Mouse (Mus musculus) intestine, embryonic 14.5 days (tissue): ENCODE results near the gene Spesp1. TPM values are rescaled to one million over a fixed set of nuclear protein-coding genes. Genes with fewer than 3 reads are reported as not detected.

Experiments
- ATAC-seq: fragments of 200-750 bp; cut with Nextera tagmentation; replicated peaks from 2 replicates; pipeline ENCODE4 v1.8.0; 2017; ENCODE audit warnings: low read depth, moderate number of reproducible peaks, moderate TSS enrichment, moderate library complexity; ENCODE audit not compliant: low FRiP score, low TSS enrichment
- DNase-seq: peaks from one replicate; pipeline ENCODE4 v3.0.0-alpha.2; 2018; ENCODE audit warnings: low spot score
- H3K27ac ChIP-seq: fragments of 300-500 bp; sonication (generic); 2 replicates; pipeline ENCODE4 v1.5.1; 2014; ENCODE audit warnings: low read depth, mild to moderate bottlenecking, control low read depth
- H3K27me3 ChIP-seq: fragments of 300-500 bp; sonication (generic); replicated peaks from 2 replicates; pipeline ENCODE4 v1.6.1; 2014; ENCODE audit warnings: low read length, control low read depth; ENCODE audit not compliant: control insufficient read depth, insufficient read depth
- H3K36me3 ChIP-seq: fragments of 300-500 bp; sonication (generic); 2 replicates; pipeline ENCODE4 v1.6.1; 2014; ENCODE audit warnings: low read length, control low read depth; ENCODE audit not compliant: control insufficient read depth, insufficient read depth
- H3K4me1 ChIP-seq: fragments of 300-500 bp; sonication (generic); replicated peaks from 2 replicates; pipeline ENCODE4 v1.6.1; 2014; ENCODE audit warnings: low read length, control low read depth, mixed read lengths; ENCODE audit not compliant: control insufficient read depth, insufficient read depth
- H3K4me2 ChIP-seq: fragments of 300-500 bp; sonication (generic); 2 replicates; pipeline ENCODE4 v1.6.1; 2014; ENCODE audit warnings: low read length
- H3K4me3 ChIP-seq: fragments of 300-500 bp; sonication (generic); 2 replicates; pipeline ENCODE4 v1.5.1; 2014; ENCODE audit warnings: low read depth, low read length, control low read depth, mixed read lengths
- H3K9ac ChIP-seq: fragments of 300-500 bp; sonication (generic); 2 replicates; pipeline ENCODE4 v1.6.1; 2014; ENCODE audit warnings: mild to moderate bottlenecking, low read length
- H3K9me3 ChIP-seq: fragments of 300-500 bp; sonication (generic); 2 replicates; pipeline ENCODE4 v1.6.1; 2016; ENCODE audit warnings: low read length, control low read depth; ENCODE audit not compliant: control insufficient read depth
- WGBS: fragments of 180-500 bp; shearing (Covaris S2); extraction: QIAGEN DNeasy Blood & Tissue Kit; methylation state at CpG from one replicate; pipeline ENCODE4 v1.1.7; 2014; 5-methylcytosine and 5-hydroxymethylcytosine counted together
- microRNA-seq: library from miRNA; unstranded; fragments of <30 nt; microRNA quantifications from one replicate; pipeline ENCODE4, GENCODE M21; 2016
- polyA plus RNA-seq: library from polyadenylated mRNA; unstranded; fragments of >200 nt; fragmentation: Nextera tagmentation; extraction: Ambion mirVana; gene quantifications from 2 replicates; pipeline ENCODE4 v1.2.1, GENCODE M21; 2014

Gene Spesp1
- polyA plus RNA-seq, 1 experiment from 2014 or later = not detected

GRCm38 (mm10) chr9:62237381-62237980, 44.5 kb downstream of the Spesp1 start:
- ATAC-seq = no peak
- no peak overlapping the region for H3K27ac ChIP-seq
- no peaks in the 10 kb centered on the region for H3K9me3 ChIP-seq
- no peak for DNase-seq
- 48% methylated on average over 9 of the region's 9 CpGs for WGBS
- H3K4me2 ChIP-seq = no peak overlapping the region
- H3K9ac ChIP-seq = no peak overlapping the region
- H3K27me3 ChIP-seq = no peaks in the 10 kb centered on the region
- no peaks in the 10 kb centered on the region for H3K36me3 ChIP-seq
- no peak overlapping the region for H3K4me3 ChIP-seq
- peaks cover 3% of the 10 kb centered on the region for H3K4me1 ChIP-seq

GRCm38 (mm10) chr9:62235501-62235900, 46.5 kb downstream of the Spesp1 start:
- 85% methylated on average over 2 of the region's 2 CpGs for WGBS
- Histone ChIP-seq H3K9ac (no peak overlapping the region), H3K36me3 (no peaks in the 10 kb centered on the region), H3K27ac (no peak overlapping the region), H3K4me2 (no peak overlapping the region), H3K27me3 (no peaks in the 10 kb centered on the region), H3K4me3 (no peak overlapping the region), H3K9me3 (no peaks in the 10 kb centered on the region), H3K4me1 (peaks cover 8% of the 10 kb centered on the region)
- DNase-seq = no peak
- no peak for ATAC-seq

GRCm38 (mm10) chr9:62232649-62233048, 49.4 kb downstream of the Spesp1 start:
- Histone ChIP-seq H3K4me2 (no peak overlapping the region), H3K27ac (no peak overlapping the region), H3K4me1 (peaks cover 8% of the 10 kb centered on the region), H3K27me3 (no peaks in the 10 kb centered on the region), H3K4me3 (no peak overlapping the region), H3K9ac (no peak overlapping the region), H3K36me3 (no peaks in the 10 kb centered on the region), H3K9me3 (no peaks in the 10 kb centered on the region)
- DNase-seq (no peak), ATAC-seq (no peak)
- WGBS = 25% methylated on average over 1 of the region's 1 CpGs

- Histone ChIP-seq H3K4me3 (no peak overlapping the region), H3K9ac (no peak overlapping the region), H3K4me1 (peaks cover 8% of the 10 kb centered on the region), H3K27me3 (no peaks in the 10 kb centered on the region), H3K36me3 (no peaks in the 10 kb centered on the region), H3K4me2 (no peak overlapping the region), H3K27ac (no peak overlapping the region), H3K9me3 (no peaks in the 10 kb centered on the region)
- ATAC-seq (no peak), DNase-seq (no peak)
- 63% methylated on average over 3 of the region's 3 CpGs for WGBS
Observed at GRCm38 (mm10) chr9:62231046-62231445, 51.0 kb downstream of the Spesp1 start.

- H3K9me3 ChIP-seq = no peaks in the 10 kb centered on the region
- H3K4me3 ChIP-seq = no peak overlapping the region
- H3K36me3 ChIP-seq = no peaks in the 10 kb centered on the region
- no peak overlapping the region for H3K4me2 ChIP-seq
- ATAC-seq (no peak), DNase-seq (no peak)
- H3K9ac ChIP-seq = no peak overlapping the region
- 88% methylated on average over 2 of the region's 2 CpGs for WGBS
- no peaks in the 10 kb centered on the region for H3K27me3 ChIP-seq
- peaks cover 8% of the 10 kb centered on the region for H3K4me1 ChIP-seq
- H3K27ac ChIP-seq = no peak overlapping the region
Observed at GRCm38 (mm10) chr9:62229985-62230384, 52.0 kb downstream of the Spesp1 start.

- Histone ChIP-seq H3K4me3 (no peak overlapping the region), H3K4me2 (0 out of 2 replicates have a peak overlapping the region, but pooled peaks have one; percentile 2), H3K9me3 (no peaks in the 10 kb centered on the region), H3K27me3 (no peaks in the 10 kb centered on the region), H3K9ac (no peak overlapping the region), H3K36me3 (no peaks in the 10 kb centered on the region), H3K4me1 (peaks cover 4% of the 10 kb centered on the region; the same call in 1 of the 2 replicates), H3K27ac (peak overlapping the region; percentile 78)
- DNase-seq = peak; percentile 67
- ATAC-seq = peak; percentile 62
- 14% methylated on average over 10 of the region's 10 CpGs for WGBS
Observed at GRCm38 (mm10) chr9:62222481-62222880, 59.5 kb downstream of the Spesp1 start.

GRCm38 (mm10) chr9:62222029-62222428, 60.0 kb downstream of the Spesp1 start:
- ATAC-seq (peak; percentile 72; the same call in 1 of the 2 replicates), DNase-seq (no peak)
- no peak overlapping the region for H3K4me3 ChIP-seq
- H3K4me2 ChIP-seq = 0 out of 2 replicates have a peak overlapping the region, but pooled peaks have one; percentile 2
- peaks cover 4% of the 10 kb centered on the region; the same call in 1 of the 2 replicates for H3K4me1 ChIP-seq
- H3K9me3 ChIP-seq = no peaks in the 10 kb centered on the region
- H3K36me3 ChIP-seq = no peaks in the 10 kb centered on the region
- H3K27me3 ChIP-seq = no peaks in the 10 kb centered on the region
- no peak overlapping the region for H3K9ac ChIP-seq
- peak overlapping the region; percentile 78 for H3K27ac ChIP-seq
- 71% methylated on average over 2 of the region's 2 CpGs for WGBS

Small RNA genes within 50 kb of the gene (microRNA-seq; reads per million reads assigned to microRNA genes)
- not detected for gene Gm25603

Other genes starting within 250 kb of the Spesp1 start
- 25.2 and 27.8 TPM in 2 replicates for gene Glce, start 159.6 kb downstream of the Spesp1 start, polyA plus RNA-seq
- gene Anp32a, start 59.1 kb upstream of the Spesp1 start, polyA plus RNA-seq = 99.8 and 103 TPM in 2 replicates